Mouse (Mus musculus) bone marrow, adult 2 months (tissue): ENCODE results near the gene Nadsyn1.

Experiments used
- CTCF ChIP-seq: fragments of 200-500 bp; IDR thresholded peaks from 2 replicates; pipeline ENCODE4 v1.5.1; 2011; ENCODE audit warnings: low read length, control low read depth; ENCODE audit not compliant: control insufficient read depth, insufficient read depth
- POLR2A ChIP-seq: fragments of 200-500 bp; IDR thresholded peaks from 2 replicates; pipeline ENCODE4 v1.6.1; 2011; ENCODE audit warnings: low read depth, mild to moderate bottlenecking, control low read depth, low read length, borderline replicate concordance; ENCODE audit not compliant: control insufficient read depth

- TF ChIP-seq CTCF = no peak
- no peak for TF ChIP-seq POLR2A
Observed at GRCm38 (mm10) chr7:143868874-143869273, 46.2 kb upstream of the Nadsyn1 start.
